Mouse (Mus musculus) stomach, postnatal 0 days (tissue): ENCODE measurements around the gene Vezf1. TPM values are rescaled to one million over a fixed set of nuclear protein-coding genes. Genes with fewer than 3 reads are reported as not detected.
"Not testable (repeated sequence)": the region's sequence is repeated elsewhere in the genome, so short reads cannot be mapped to it uniquely, and the experiment has no call there.

Source experiments
- ATAC-seq: fragments of 200-750 bp; cut with Nextera tagmentation; 2 replicates; pipeline ENCODE4 v1.8.0; 2017; ENCODE audit not compliant: low FRiP score, low TSS enrichment
- DNase-seq: peaks from one replicate; pipeline ENCODE4 v3.0.0-alpha.2; 2016; ENCODE audit warnings: low spot score
- H3K27ac ChIP-seq: fragments of 300-500 bp; sonication (generic); replicated peaks from 2 replicates; pipeline ENCODE4 v1.5.1; 2014; ENCODE audit warnings: mild to moderate bottlenecking, control low read depth
- H3K27me3 ChIP-seq: fragments of 300-500 bp; sonication (generic); 2 replicates; pipeline ENCODE4 v1.6.1; 2014; ENCODE audit warnings: low read length; ENCODE audit not compliant: control insufficient read depth, insufficient read depth
- H3K36me3 ChIP-seq: fragments of 300-500 bp; sonication (generic); 2 replicates; pipeline ENCODE4 v1.6.1; 2014; ENCODE audit warnings: low read length, mixed read lengths; ENCODE audit not compliant: control insufficient read depth, insufficient read depth
- H3K4me1 ChIP-seq: fragments of 300-500 bp; sonication (generic); replicated peaks from 2 replicates; pipeline ENCODE4 v1.6.1; 2014; ENCODE audit warnings: antibody characterized with exemption; ENCODE audit not compliant: control insufficient read depth, insufficient read depth
- H3K4me2 ChIP-seq: fragments of 300-500 bp; sonication (generic); replicated peaks from 2 replicates; pipeline ENCODE4 v1.6.1; 2014; ENCODE audit warnings: low read depth, mild to moderate bottlenecking, control low read depth, moderate library complexity
- H3K4me3 ChIP-seq: fragments of 300-500 bp; sonication (generic); 2 replicates; pipeline ENCODE4 v1.5.1; 2014; ENCODE audit warnings: low read depth, low read length, control low read depth
- H3K9ac ChIP-seq: fragments of 300-500 bp; sonication (generic); 2 replicates; pipeline ENCODE4 v1.6.1; 2014; ENCODE audit warnings: mild to moderate bottlenecking, low read length, control low read depth, mixed read lengths
- H3K9me3 ChIP-seq: fragments of 300-500 bp; sonication (generic); 2 replicates; pipeline ENCODE4 v1.6.1; 2016; ENCODE audit warnings: low read length; ENCODE audit not compliant: control insufficient read depth
- CTCF ChIP-seq: IDR thresholded peaks from 2 replicates; pipeline ENCODE4 v1.5.1; 2016; ENCODE audit warnings: antibody characterized with exemption, low read depth, mild to moderate bottlenecking, moderate library complexity
- EP300 ChIP-seq: optimal IDR thresholded peaks from 2 replicates; pipeline ENCODE3; 2016; ENCODE audit warnings: antibody characterized with exemption
- WGBS: fragments of 180-500 bp; shearing (Covaris S2); extraction: QIAGEN DNeasy Blood & Tissue Kit; methylation state at CpG from one replicate; pipeline ENCODE4 v1.1.7; 2014; 5-methylcytosine and 5-hydroxymethylcytosine counted together
- polyA plus RNA-seq: library from polyadenylated mRNA; unstranded; fragments of >200 nt; fragmentation: Nextera tagmentation; extraction: Ambion mirVana; gene quantifications from 2 replicates; pipeline ENCODE4 v1.2.1, GENCODE M21; 2015

The Vezf1 gene
- polyA plus RNA-seq, 1 experiment from 2014 or later = 15.9 TPM

DNA sequence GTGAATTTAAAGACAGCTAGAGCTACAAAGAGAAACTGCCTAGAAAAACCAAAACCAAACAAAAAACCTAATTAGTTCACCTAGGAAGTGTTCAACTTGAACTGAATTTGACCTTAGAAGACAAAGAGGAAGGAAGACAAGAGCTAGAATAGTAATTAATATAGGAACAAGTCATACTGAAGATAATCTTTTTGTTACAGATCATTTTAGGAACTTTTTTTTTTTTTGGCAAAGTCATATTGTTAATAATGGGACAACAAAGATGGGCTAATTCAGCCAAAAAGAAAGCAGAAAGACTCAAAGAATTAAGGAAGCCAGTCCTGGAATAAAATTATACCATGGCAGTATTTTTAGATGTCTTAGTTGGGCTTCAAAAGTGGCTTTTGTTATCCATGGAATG is 23.8 kb upstream of the Vezf1 start:
- Histone ChIP-seq H3K27ac (no peak overlapping the region), H3K4me1 (no peaks in the 10 kb centered on the region), H3K4me2 (no peak overlapping the region), H3K4me3 (no peak overlapping the region), H3K9me3 (no peaks in the 10 kb centered on the region), H3K27me3 (no peaks in the 10 kb centered on the region), H3K9ac (no peak overlapping the region), H3K36me3 (no peaks in the 10 kb centered on the region)
- TF ChIP-seq EP300 (no peak), CTCF (no peak)
- ATAC-seq (no peak), DNase-seq (no peak)

DNA sequence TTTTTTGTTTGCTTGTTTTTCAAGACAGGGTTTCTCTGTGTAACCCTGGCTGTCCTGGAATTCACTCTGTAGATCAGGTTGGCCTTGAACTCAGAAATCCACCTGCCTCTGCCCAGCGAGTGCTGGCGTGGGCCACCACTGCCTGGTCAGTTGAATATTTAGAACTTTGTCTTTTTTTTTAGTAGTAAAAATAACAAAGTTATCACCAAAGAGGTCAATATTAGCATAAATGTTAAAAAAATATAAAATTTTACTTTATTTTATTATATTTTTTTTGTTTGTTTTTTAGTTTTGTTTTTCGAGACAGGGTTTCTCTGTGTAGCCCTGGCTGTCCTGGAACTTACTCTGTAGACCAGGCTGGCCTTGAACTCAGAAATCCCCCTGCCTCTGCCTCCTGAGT is 22.9 kb upstream of the Vezf1 start:
- WGBS = 95% methylated on average over 3 of the region's 3 CpGs
- H3K27me3 ChIP-seq, H3K4me1 ChIP-seq, ATAC-seq, H3K4me3 ChIP-seq, H3K36me3 ChIP-seq, H3K9me3 ChIP-seq, H3K9ac ChIP-seq, DNase-seq, H3K4me2 ChIP-seq, H3K27ac ChIP-seq: not testable (repeated sequence)

DNA sequence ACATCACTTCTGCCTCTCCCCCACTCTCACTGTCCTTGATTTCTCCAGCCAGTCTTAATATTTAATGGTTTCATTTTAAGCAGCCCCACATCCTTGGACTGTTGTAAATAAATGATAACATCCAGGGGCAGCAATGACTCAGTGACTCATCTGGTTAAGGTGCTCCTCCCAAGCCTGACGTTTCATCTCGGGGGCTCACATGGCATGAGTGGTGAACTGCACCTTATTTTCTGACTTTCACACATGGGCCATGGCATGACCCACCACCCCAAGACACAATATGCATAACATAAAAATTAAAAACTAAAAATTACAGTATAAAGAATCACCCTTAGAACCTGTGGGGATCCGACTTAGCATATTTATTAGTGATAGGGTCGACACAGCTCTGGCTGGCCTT is 22.2 kb upstream of the Vezf1 start:
- ATAC-seq = no peak

DNA sequence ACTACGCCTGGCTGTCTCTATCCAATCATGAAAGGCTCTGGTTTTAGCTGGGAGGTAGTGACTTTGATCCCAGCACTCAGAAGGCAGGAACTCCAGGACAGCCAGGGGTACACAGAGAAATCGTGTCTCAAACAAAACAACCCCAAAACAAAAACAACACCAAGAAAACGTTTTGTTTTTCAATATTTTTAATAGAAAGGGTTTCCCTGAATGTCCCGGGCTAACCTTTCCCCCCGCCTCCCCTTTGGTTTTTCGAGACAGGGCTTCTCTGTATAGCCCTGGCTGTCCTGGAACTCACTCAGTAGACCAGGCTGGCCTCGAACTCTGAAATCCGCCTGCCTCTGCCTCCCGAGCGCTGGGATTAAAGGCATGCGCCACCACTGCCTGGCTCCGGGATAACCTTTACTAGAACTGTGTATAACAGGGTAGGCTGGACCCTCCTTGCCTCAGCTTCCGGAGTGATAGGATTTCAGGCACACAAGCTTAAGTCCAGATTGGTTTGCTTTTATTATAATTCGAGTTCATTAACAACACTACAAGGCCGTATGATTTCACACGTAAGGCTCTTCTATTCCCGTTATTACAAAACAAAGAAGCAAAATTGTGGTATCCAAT is 21.6 kb upstream of the Vezf1 start:
- H3K9me3 ChIP-seq = no peaks in the 10 kb centered on the region
- H3K9ac ChIP-seq = no peak overlapping the region
- peak overlapping the region; percentile 49 for H3K4me2 ChIP-seq
- H3K4me1 ChIP-seq = no peaks in the 10 kb centered on the region
- H3K36me3 ChIP-seq = peaks cover 7% of the 10 kb centered on the region; the same call in 1 of the 2 replicates
- 57% methylated on average over 17 of the region's 17 CpGs for WGBS
- DNase-seq = no peak
- no peak for ATAC-seq
- peak overlapping the region; percentile 98 for H3K4me3 ChIP-seq
- TF ChIP-seq CTCF (no peak), EP300 (no peak)
- H3K27ac ChIP-seq = no peak overlapping the region
- H3K27me3 ChIP-seq = no peaks in the 10 kb centered on the region

More for the DNA sequence above, 22.2 kb upstream of the Vezf1 start:
- H3K27me3 ChIP-seq = no peaks in the 10 kb centered on the region
- H3K9me3 ChIP-seq = no peaks in the 10 kb centered on the region
- WGBS = 74% methylated on average over 4 of the region's 4 CpGs
- TF ChIP-seq EP300 (no peak), CTCF (no peak)
- H3K4me3 ChIP-seq = no peak overlapping the region
- H3K9ac ChIP-seq = no peak overlapping the region
- H3K4me1 ChIP-seq = no peaks in the 10 kb centered on the region
- H3K36me3 ChIP-seq = peaks cover 4% of the 10 kb centered on the region; the same call in 1 of the 2 replicates
- no peak for DNase-seq
- no peak overlapping the region for H3K27ac ChIP-seq
- H3K4me2 ChIP-seq = no peak overlapping the region

DNA sequence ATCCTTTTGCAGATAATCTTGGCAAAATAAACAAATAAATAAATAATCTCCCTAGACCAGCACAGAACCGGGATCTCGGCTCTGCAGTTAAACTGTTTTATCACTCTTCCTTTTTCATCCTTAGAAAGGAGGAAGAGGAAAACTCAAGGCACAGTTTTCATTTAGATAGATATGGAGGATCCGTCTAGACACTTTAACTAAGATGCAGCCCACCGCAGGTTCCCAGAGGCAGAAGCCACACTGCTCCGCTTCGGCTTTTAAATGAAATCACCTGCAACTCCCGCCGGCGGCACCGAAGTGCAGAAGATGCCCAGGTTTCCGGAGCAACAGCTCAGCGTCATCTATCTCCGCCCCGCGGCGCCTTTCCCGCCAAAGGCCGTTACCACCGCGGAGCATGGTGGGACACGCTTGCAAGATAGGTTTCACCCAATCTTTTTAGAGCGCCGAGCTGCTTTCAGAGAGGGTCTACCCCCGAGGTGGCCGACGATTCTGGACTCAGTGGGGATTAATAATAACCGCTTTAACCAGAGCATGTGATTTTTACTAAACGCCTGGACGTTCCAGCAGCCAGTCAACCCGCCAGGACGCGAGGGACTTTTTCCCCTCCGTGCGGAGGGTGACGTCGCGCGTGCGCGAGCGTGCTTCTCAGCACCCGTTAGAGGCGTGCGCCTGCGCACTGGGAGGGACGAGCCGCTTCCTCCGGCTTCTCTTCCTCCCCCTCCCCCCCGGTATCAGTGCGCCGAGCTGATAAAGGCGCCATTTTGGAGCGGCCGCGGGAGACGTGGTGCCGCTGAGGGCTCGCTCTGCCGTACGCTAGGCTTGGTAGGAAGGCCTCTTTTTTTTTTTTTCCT is 20.9 kb upstream of the Vezf1 start, which contains the start of gene Srsf1:
TSS of gene Srsf1 (plus strand) at position 430 of the 851 bp plus-strand sequence.
- Histone ChIP-seq H3K27me3 (no peaks in the 10 kb centered on the region), H3K9ac (peak within 1 kb of the TSS; percentile 99), H3K36me3 (peaks cover 7% of the 10 kb centered on the region; the same call in 1 of the 2 replicates), H3K4me3 (peak within 1 kb of the TSS; percentile 98), H3K9me3 (no peaks in the 10 kb centered on the region), H3K27ac (peak within 1 kb of the TSS; percentile 100), H3K4me1 (no peaks in the 10 kb centered on the region), H3K4me2 (peak within 1 kb of the TSS; percentile 61)
- under 1% methylated on average over 58 of the region's 60 CpGs for WGBS
- peak; percentile 99 for DNase-seq
- peak; percentile 95 for ATAC-seq
- no peak for TF ChIP-seq EP300
- no peak for TF ChIP-seq CTCF
